Mouse (Mus musculus) G1E-ER4 (cell line): ENCODE data around the gene Efhd2. TPM values are rescaled to one million over a fixed set of nuclear protein-coding genes. Genes with fewer than 3 reads are reported as not detected.

Source experiments
- GATA1 ChIP-seq: IDR thresholded peaks from one replicate; pipeline ENCODE4 v1.8.0; 2012; ENCODE audit warnings: low read length, inconsistent platforms
- polyA plus RNA-seq: library from polyadenylated mRNA; stranded (reverse); fragments of >175 nt; gene quantifications from 2 replicates; pipeline ENCODE4 v1.2.3, GENCODE M21; 2012

The Efhd2 gene
- polyA plus RNA-seq, 1 experiment: 72.2 TPM

DNA sequence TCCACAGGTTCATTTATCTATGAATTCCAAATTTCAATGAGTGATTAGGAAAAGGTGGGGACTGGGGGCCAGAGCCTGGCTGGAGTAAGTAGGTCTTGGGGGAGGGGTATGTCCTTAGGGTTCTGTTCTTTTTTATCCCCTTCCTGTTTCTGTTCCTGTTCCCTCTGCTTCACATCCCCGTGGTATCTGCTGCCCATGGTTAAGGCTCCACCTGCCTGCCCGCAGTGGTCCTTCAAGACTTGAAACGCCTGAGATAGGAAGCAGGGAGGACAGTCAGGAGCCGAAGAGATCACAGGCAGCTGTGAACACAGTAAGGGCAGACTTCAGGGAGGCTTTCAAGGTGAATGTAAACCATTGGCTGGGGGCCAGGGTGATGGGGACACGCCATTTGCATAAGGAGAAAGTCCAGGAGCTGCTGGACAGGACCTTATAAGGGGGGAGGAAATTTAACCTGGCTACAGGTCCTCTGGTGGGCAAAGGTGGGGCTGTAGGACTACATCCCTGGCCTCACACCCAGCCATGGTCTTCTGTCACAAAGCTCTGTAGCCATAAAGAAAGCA is 40.1 kb downstream of the Efhd2 start:
- no peak for TF ChIP-seq GATA1

DNA sequence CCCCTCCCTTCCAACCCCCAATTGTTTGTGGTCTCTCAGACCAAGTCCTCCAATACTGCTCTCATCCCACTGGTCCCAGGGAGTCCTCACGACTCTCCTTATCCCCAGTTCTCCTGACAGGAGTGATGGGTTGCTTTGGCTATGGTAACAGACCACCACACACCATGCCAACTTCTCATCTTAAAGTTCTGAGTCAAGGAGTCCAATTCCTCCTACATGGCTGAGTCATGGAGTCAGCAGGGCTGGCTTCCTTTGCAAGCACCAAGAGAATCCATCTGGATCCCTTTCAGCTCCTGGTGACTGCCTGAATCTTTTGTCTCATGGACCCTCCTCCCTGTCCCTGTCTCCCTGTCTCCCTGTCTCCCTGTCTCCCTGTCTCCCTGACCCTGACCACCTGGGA is 40.8 kb downstream of the Efhd2 start:
- no peak for TF ChIP-seq GATA1

DNA sequence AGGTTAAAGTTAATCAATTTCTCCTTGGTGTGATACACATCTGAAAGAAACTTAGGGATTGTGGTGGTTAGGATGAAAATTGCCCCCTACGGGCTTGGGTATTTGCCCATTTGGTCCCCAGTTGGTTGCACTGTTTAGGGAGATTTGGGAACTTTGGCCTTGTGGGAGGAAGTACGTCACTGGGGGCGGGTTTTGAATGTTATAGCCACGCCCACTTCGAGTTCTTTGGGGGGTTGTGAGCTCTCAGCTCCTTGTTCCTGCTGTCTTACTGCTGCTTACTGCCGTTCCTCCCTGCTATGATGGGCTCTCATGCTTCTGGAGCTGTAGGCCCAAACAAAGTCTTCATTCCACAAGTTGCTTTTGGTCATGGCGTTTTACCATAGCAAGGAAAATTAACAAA is 43.4 kb downstream of the Efhd2 start:
- no peak for TF ChIP-seq GATA1

DNA sequence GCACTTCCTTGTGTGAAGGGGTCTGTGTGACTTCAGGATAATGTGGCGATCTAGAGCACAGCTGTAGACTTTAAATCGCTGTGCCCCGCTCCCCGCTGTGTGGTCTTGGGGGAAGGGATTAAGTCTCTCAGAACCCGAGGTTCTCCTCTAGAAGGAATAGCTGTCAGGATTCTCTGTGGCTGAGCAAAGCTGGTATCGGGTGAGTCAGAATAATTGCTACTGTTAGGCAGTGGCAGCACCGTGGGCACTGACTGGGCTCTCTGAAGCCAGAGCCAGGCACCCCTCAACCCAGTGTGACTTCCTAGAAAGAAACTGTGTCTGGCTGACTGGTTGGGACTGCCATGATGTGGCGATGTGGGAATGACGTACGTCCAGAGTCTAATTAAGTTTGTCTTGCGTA is 44.3 kb downstream of the Efhd2 start:
- no peak for TF ChIP-seq GATA1

DNA sequence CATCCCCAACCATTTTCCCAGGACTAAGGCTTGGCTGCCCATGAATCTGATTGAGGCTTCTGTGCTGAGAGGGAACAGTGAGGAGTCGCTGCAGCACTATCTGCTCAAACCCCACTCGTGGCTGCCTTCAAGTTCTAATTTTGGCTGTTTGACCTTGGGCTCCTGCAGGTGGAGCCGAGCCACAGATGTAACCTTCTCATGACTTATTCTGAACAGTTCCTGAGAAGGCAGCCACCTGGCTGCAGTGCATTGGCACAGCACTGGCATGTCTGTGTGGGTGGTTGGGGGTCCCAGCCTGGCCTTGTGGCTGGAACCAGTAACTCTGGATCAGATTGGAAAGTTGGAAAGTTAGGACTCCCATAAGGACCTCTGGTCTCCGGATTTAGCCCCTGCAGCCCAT is 46.5 kb downstream of the Efhd2 start:
- no peak for TF ChIP-seq GATA1

DNA sequence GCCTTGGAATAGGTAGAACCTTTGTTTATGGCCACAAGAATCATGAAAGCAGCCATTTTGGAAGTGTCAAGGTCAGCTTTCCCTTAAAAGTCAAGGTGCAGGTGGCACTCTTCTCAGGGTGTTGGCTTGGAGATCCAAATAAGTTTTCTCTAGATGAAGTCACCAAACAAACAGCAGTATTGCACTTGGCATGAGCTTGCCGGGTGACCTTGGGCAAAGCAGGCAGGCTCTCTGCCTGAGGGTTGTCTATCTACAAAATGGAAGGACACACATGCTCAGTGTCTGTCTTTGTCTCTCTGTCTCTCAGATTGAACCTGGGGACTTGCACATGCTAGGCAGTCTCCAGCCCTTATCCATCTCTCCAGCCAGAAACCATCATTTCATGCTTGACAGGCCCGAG is 47.3 kb downstream of the Efhd2 start:
- TF ChIP-seq GATA1: no peak

DNA sequence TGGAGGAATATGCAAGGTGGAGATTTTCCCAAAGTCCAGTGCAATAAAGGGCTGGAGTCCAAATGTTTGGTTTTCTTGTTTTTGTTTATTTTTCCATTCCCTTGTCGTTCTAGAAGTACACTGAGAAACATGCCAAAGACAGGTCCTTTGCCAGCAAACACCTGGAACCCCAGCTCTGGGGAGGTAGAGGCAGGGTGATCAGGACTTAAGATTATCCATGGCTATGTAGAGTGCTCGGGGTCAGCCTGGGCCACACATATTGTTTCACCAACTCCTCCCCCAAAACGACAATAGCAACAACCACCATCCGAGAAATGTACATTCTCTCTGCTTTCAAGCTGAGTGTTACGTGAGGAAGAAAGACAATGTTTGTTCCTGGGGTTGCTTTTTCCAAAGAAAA is 48.7 kb downstream of the Efhd2 start, which contains the start of gene Cela2a:
Cela2a (minus strand) TSS at position 101 of the 400 bp plus-strand sequence.
- no peak for TF ChIP-seq GATA1

DNA sequence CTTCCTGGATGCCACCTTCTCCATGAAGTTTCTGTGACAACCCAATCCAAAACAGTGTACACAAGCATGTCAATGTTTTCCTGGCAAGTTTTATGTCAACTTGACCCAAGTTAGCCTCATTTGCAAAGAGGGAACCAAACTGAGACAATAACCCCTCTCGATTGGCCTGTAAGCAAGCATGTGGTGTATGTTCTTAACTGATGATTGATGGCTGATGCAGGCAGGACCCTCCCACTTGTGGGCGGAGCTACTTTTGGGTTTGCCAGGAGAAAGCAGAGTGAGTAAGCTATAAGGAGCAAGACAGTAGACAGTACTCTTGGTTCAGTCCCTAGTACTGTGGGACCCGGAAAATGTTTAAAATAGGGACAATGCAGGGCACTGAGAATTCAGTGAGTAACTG is 51.7 kb downstream of the Efhd2 start:
- no peak for TF ChIP-seq GATA1

DNA sequence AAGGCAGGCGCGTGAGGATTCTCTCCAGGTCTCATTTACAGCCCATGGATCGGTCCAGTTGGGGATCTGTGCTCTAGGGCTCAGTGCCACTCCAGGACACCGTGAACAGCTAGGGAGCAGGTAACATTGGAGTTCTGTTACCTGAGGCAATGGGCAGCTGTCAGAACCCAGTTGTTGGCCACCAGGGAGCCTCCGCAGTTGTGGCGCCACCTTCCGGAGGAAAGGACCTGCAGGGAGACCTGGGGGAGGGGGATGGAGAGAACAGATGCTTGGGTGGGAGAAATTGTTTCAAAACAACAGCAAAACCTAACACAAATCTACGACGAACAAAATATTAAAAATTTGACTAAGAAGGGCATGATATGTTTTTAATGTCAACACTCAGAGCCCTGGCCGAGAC is 52.6 kb downstream of the Efhd2 start:
- TF ChIP-seq GATA1: no peak

DNA sequence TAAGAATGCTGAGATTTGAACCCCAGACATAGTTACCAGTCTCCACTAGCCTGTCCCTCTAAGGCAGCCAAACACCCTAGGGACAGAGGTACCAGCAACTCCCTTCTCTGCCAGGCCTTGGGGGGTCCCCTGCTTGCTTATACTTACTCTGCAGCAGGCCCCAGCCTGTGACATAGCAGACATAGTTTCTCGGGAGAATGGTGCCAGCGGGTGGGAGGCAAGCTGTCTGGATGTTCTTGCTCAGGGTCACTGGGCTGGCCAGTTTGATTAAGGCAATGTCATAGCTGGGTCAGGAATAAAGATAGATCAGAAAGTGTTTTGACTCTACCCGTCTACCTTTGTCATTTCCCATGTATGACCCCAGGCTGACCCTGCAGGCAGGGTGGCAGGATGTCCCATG is 53.5 kb downstream of the Efhd2 start:
- no peak for TF ChIP-seq GATA1

DNA sequence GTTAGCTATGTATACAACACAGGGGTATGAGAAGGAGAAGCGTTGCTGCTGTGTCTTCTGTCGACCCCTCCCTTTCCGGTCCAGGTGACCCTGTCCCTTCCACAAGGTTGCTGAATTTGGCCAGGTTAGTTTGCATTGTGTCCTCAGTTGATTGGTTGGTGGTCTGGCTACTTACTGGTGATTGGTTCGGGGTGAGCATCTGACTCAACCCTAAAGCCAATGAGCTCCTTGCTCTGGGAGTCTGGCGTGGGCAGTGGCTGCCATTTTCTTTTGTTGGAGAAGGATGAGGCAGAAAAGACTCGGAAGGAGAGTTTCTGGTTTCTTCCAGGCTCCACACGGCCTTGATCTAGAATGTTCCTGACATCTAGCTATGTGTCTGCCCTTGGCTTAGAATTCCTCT is 55.4 kb downstream of the Efhd2 start:
- no peak for TF ChIP-seq GATA1

DNA sequence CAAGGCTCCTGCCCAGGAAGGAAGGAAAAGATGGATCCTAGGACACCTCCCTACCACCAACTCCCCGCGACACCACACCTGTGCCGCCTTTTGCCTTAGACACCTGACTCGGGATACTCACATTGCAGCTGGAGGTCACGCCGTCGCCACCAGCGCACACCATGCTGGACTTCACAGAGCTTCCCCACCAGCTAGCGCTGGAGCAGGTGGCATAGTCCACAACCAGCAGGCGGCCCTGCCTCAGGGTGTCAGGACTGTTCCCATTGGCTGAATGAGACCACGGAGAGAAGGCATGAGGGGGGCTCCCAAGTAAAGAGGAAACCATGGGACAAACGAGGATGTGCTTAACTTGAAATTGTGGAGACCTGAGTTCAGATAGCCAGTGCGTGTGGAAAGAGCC is 55.9 kb downstream of the Efhd2 start:
- TF ChIP-seq GATA1: no peak

DNA sequence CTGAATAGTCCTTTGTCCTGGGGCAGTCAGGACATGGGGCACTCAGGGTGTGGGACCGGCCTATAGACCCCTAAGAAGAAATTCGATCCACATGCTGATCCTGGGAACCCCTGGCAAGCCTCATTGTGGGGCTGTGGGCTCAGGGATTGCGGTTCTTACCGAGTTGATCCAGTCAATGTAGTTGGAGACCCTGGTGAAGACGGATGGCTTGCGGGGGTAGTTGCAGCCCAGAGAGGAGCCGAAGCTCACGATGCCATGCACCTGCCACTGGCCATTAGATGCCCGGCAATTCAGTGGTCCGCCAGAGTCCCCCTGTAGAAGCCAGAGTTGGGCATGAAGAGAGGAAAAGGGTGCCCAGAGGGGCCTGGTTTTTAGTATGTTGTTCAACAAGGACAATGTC is 57.0 kb downstream of the Efhd2 start:
- TF ChIP-seq GATA1: no peak

DNA sequence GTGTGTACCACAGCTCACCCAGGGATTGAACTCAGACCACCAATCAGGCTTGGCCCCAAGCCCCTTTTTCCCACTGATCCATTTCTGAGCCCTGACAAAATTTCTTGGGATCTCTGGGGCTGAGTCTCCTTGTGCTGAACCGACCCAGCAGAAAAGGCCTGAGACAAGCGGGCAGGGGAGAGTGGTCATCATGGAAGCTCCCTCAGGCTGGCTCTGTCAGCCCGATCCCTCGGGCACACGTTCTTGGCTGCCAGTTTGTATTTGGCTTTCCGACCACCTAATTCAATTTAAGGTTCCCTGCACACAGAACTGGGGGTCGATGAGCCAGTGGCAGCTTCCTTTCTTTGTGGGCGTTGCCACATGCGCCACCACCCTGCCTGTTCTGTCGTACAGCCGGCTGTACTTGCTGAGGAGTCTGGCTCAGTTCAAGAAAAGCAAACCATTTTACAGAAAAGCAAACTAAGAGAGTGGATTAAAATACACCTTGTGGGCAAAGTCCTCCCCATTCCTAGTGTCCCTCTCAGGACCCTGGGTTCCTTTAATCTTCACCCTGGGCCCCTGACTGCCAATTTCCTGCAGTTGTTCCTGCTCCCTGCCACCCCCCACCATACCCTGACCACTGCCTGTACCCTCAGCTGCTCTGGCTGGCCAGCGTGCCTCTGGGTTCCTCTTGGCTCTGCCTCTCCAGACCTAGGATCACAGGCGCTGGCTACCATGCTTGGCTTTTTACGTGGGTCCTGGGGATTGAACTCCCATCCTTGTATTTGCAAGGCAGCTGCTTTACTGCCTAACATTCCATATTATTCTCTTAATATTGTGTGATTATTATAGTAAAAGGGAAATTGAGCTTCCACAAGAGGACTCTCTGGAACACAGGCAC is 57.7 kb downstream of the Efhd2 start:
- no peak for TF ChIP-seq GATA1

DNA sequence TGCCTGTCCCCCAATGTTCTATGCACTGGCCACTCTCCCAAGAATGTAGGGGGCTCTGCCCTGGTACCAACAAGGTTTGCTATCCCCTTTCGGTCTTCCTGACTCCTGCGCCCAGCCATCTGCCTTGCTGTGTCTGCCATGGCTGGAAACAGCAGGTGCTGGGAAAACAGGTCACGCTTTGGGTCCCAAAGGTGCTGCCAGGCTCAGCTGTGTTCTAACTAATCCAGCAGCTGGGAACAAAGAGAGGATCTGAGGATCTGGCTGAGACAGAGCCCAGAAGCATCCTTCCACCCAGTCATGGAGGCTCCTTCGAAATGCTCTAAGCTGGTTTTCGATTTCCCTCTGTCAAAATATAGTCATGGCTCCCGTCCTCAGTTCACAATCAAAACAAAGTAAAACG is 58.5 kb downstream of the Efhd2 start:
- no peak for TF ChIP-seq GATA1

DNA sequence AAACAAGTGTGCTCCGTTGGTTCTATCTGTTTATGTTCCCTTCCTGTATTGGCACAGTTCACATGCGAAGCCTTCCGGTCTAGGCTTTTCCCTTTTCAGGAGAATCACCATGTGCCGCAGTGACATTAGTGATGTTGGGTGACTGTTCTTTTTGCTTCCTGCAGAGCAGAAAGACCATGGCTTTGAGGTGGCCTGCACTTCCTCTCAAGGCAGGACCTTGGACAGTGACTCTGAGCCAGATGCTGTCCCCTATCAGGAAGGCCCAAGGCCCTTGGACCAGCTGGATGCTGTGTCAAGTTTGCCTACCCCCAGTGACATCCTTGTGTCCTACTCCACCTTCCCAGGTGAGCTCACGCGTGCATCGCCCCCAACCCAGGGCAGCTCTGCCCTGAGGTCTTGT is 63.3 kb downstream of the Efhd2 start:
- no peak for TF ChIP-seq GATA1

DNA sequence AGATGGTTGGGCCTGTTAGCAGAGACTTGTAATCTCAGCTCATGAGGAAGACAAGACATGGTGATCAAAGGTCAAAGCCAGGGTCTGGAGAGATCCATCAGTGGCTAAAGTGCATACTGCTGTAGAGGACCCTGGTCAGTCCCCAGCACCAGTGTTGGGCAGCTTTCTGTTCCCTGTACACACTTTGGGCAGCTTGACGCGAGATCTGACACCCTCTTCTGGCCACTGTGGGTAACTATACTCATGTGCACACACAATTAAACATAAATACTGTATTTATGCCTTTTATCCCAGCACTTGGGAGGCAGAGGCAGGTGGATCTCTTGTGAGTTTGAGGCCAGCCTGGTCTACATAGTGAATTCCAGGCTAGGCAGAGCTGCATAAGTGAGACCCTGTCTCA is 63.7 kb downstream of the Efhd2 start:
- no peak for TF ChIP-seq GATA1
